Mouse (Mus musculus) olfactory bulb, adult 2 months (tissue): ENCODE data around the gene Mtf2. TPM values are rescaled to one million over a fixed set of nuclear protein-coding genes. Genes with fewer than 3 reads are reported as not detected.
A peak's percentile ranks its signal among the peaks of the same experiment; 100 is the strongest.
"Not testable (repeated sequence)": the region's sequence is repeated elsewhere in the genome, so short reads cannot be mapped to it uniquely, and the experiment has no call there.

Experiments used
- H3K27ac ChIP-seq: fragments of 200-500 bp; 2 replicates; pipeline ENCODE4 v1.5.1; 2012; ENCODE audit warnings: low read depth, low read length; ENCODE audit not compliant: insufficient read depth
- H3K4me1 ChIP-seq: fragments of 200-500 bp; 2 replicates; pipeline ENCODE4 v1.6.1; 2012; ENCODE audit warnings: low read length; ENCODE audit not compliant: control insufficient read depth, insufficient read depth
- H3K4me3 ChIP-seq: fragments of 200-500 bp; 2 replicates; pipeline ENCODE4 v1.5.1; 2012; ENCODE audit warnings: mild to moderate bottlenecking, low read depth, low read length, moderate library complexity; ENCODE audit not compliant: insufficient read depth
- CTCF ChIP-seq: fragments of 200-500 bp; IDR thresholded peaks from 2 replicates; pipeline ENCODE4 v1.5.1; 2012; ENCODE audit warnings: low read depth, mild to moderate bottlenecking, low read length, moderate library complexity; ENCODE audit not compliant: insufficient read depth
- POLR2A ChIP-seq: fragments of 200-500 bp; IDR thresholded peaks from 2 replicates; pipeline ENCODE4 v1.6.1; 2012; ENCODE audit warnings: mild to moderate bottlenecking, low read depth, low read length, moderate library complexity; ENCODE audit not compliant: insufficient read depth
- WGBS: fragments of 180-500 bp; shearing (Covaris S2); methylation state at CpG from one replicate; pipeline ENCODE4 v1.1.7; 2018; 5-methylcytosine and 5-hydroxymethylcytosine counted together
- polyA plus RNA-seq: library from polyadenylated mRNA; stranded (reverse); fragments of >200 nt; gene quantifications from 2 replicates; pipeline ENCODE4 v1.2.4, GENCODE M21; 2012; ENCODE audit warnings: low replicate concordance; ENCODE audit not compliant: missing spikeins, insufficient read depth, insufficient read length

Mtf2 gene
- polyA plus RNA-seq = not detected in 2 replicates

GRCm38 (mm10) chr5:108065465-108066411 is at the start of gene Mtf2:
Gene Mtf2 (plus strand): TSS chr5:108065674.
- H3K4me1 ChIP-seq = no peaks in the 10 kb centered on the region
- H3K27ac ChIP-seq = peak within 1 kb of the TSS; percentile 79
- TF ChIP-seq POLR2A (peak; percentile 91), CTCF (no peak)
- peak within 1 kb of the TSS; percentile 87 for H3K4me3 ChIP-seq
- under 1% methylated on average over 59 of the region's 59 CpGs for WGBS

- H3K4me3 ChIP-seq = no peak overlapping the region
- no peak overlapping the region for H3K27ac ChIP-seq
- H3K4me1 ChIP-seq = no peaks in the 10 kb centered on the region
- WGBS = 98% methylated on average over 2 of the region's 2 CpGs
- TF ChIP-seq CTCF (no peak), POLR2A (no peak)
Observed at GRCm38 (mm10) chr5:108017232-108017631, 48.2 kb upstream of the Mtf2 start.

- Histone ChIP-seq H3K4me3 (no peak overlapping the region), H3K4me1 (no peaks in the 10 kb centered on the region), H3K27ac (no peak overlapping the region)
- TF ChIP-seq CTCF (no peak), POLR2A (no peak)
- 12% methylated on average over 2 of the region's 2 CpGs for WGBS
Observed at GRCm38 (mm10) chr5:108019367-108019766, 46.1 kb upstream of the Mtf2 start.

DNA sequence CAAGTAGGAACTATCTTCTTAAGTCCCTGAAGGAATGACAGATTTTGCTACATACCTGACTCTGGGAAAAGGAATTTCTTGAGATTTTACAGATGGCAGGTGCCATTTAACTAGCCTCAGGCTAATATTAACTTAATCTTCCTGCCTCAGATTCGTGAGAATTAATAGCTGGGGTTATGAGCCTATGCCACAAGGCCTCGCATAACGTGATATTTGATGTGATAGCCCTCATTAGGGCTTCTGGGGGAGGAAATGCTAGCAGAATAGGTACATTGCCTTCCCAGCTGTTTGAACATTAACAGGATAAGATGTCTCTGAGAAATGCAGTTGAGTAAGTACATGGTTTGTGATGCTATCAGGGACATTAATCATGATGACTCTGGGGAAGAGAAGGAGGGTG is 44.1 kb upstream of the Mtf2 start:
- no peak overlapping the region for H3K4me3 ChIP-seq
- WGBS = 87% methylated on average over 3 of the region's 3 CpGs
- no peak overlapping the region for H3K27ac ChIP-seq
- H3K4me1 ChIP-seq = no peaks in the 10 kb centered on the region
- TF ChIP-seq CTCF (no peak), POLR2A (no peak)

DNA sequence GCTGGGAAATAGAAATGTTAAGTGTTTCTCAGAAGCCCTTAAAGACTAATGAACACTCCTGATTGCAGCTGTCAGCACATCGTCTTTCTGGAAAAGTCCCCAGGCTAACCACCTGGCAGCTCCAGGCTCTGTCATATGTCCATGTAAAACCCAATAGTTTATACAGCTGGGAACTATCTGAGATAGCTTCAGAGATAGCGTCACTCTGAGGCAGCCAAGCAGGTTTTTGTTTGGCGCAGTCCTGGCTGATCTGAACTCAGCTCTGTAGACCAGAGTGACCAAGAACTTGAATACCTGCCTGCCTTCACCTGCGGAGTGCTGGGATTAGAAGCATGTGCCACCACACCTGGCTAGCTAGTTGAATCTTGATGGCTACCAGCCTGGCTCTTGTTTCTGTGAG is 37.2 kb upstream of the Mtf2 start:
- Histone ChIP-seq H3K27ac (no peak overlapping the region), H3K4me3 (no peak overlapping the region), H3K4me1 (no peaks in the 10 kb centered on the region)
- WGBS = 92% methylated on average over 4 of the region's 4 CpGs
- no peak for TF ChIP-seq CTCF
- no peak for TF ChIP-seq POLR2A

DNA sequence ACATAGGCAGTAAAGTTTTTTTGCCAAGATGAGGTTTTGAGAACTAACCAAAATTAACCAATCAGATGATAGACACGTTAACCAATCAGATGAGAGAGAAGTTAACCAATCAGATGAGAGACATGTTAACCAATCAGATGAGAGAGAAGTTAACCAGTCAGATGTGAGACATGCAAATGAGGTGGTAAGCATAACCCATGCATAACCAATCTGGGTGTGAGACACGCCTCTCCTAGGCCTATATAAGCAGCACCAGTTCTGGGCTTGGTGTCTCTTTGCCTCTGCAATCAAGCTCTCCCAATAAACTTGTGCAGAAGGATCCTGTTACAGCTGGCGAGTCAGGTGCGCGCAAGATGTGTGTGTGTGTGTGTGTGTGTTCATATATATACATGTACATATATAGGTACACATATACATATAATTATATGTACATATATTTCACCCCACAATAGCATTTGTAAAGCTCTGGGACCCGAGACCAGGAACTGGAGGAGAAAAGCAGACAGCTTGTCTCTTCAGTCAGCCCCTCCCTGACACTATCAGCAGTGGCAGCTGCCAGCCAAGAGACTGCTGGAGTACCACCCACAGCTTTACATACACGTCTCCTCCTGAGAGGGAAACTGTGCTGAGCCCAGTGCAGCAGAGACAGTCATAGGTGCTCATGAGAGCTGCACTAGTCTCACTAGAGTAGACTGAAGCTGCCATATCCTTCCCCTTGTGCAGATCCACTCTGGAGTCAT is 36.5 kb upstream of the Mtf2 start:
- H3K27ac ChIP-seq, H3K4me3 ChIP-seq, H3K4me1 ChIP-seq: not testable (repeated sequence)
- WGBS = 92% methylated on average over 7 of the region's 7 CpGs

GRCm38 (mm10) chr5:108029968-108030367 is 35.5 kb upstream of the Mtf2 start:
- 80% methylated on average over 2 of the region's 2 CpGs for WGBS
- H3K4me1 ChIP-seq = no peaks in the 10 kb centered on the region
- no peak overlapping the region for H3K4me3 ChIP-seq
- TF ChIP-seq CTCF (no peak), POLR2A (no peak)
- H3K27ac ChIP-seq = no peak overlapping the region

GRCm38 (mm10) chr5:108031267-108031666 is 34.2 kb upstream of the Mtf2 start:
- H3K4me3 ChIP-seq = no peak overlapping the region
- H3K4me1 ChIP-seq = no peaks in the 10 kb centered on the region
- WGBS = 94% methylated on average over 4 of the region's 4 CpGs
- no peak overlapping the region for H3K27ac ChIP-seq
- TF ChIP-seq POLR2A (no peak), CTCF (no peak)

- 30% methylated on average over 4 of the region's 4 CpGs for WGBS
- H3K27ac ChIP-seq = no peak overlapping the region
- H3K4me1 ChIP-seq = no peaks in the 10 kb centered on the region
- TF ChIP-seq POLR2A (no peak), CTCF (no peak)
- no peak overlapping the region for H3K4me3 ChIP-seq
Observed at GRCm38 (mm10) chr5:108034194-108034593, 31.3 kb upstream of the Mtf2 start.
